Mouse (Mus musculus): ENCODE measurements at regions not wholly inside any gene's neighbourhood (a gene's known extent, or its start where the extent isn't known, plus 50 kb on each side); places are given as distances from the start of the nearest gene placed in this dataset.

- TF ChIP-seq POLR2A (IDR thresholded peaks at IDR 0.05; ENCODE audit: borderline replicate concordance, extremely low read depth, insufficient read depth, insufficient read length, poor library complexity, severe bottlenecking) (no peak), CTCF (IDR thresholded peaks at IDR 0.05; ENCODE audit: borderline replicate concordance, extremely low read depth, insufficient read depth, insufficient read length) (no peak)
- peak; percentile 79 for DNase-seq (ENCODE audit: low read depth)
These were observed 153.3 kb downstream of the Shq1 start for GRCm38 (mm10) chr6:100517662-100518061.

- TF ChIP-seq CTCF (IDR thresholded peaks at IDR 0.05; ENCODE audit: borderline replicate concordance, extremely low read depth, insufficient read depth, insufficient read length) = peak; percentile 51; the same call in 1 of the 2 replicates
- no peak for TF ChIP-seq POLR2A (IDR thresholded peaks at IDR 0.05; ENCODE audit: borderline replicate concordance, extremely low read depth, insufficient read depth, insufficient read length, poor library complexity, severe bottlenecking)
- no peak for DNase-seq (ENCODE audit: low read depth)
These were observed 158.3 kb downstream of the Shq1 start for GRCm38 (mm10) chr6:100512676-100513075.

- TF ChIP-seq POLR2A (IDR thresholded peaks at IDR 0.05; ENCODE audit: borderline replicate concordance, extremely low read depth, insufficient read depth, insufficient read length, poor library complexity, severe bottlenecking) (no peak), CTCF (IDR thresholded peaks at IDR 0.05; ENCODE audit: borderline replicate concordance, extremely low read depth, insufficient read depth, insufficient read length) (no peak)
- peak; percentile 30 for DNase-seq (ENCODE audit: low read depth)
These were observed 160.3 kb downstream of the Shq1 start for GRCm38 (mm10) chr6:100510676-100511075.

- peak; percentile 52 for DNase-seq (ENCODE audit: low read depth)
- TF ChIP-seq POLR2A (IDR thresholded peaks at IDR 0.05; ENCODE audit: borderline replicate concordance, extremely low read depth, insufficient read depth, insufficient read length, poor library complexity, severe bottlenecking) (no peak), CTCF (IDR thresholded peaks at IDR 0.05; ENCODE audit: borderline replicate concordance, extremely low read depth, insufficient read depth, insufficient read length) (no peak)
These were observed 165.3 kb downstream of the Shq1 start for GRCm38 (mm10) chr6:100505506-100506247.

GRCm38 (mm10) chr6:100502961-100503782 is 167.8 kb downstream of the Shq1 start:
- TF ChIP-seq CTCF (IDR thresholded peaks at IDR 0.05; ENCODE audit: borderline replicate concordance, extremely low read depth, insufficient read depth, insufficient read length) (no peak), POLR2A (IDR thresholded peaks at IDR 0.05; ENCODE audit: borderline replicate concordance, extremely low read depth, insufficient read depth, insufficient read length, poor library complexity, severe bottlenecking) (no peak)
- DNase-seq (ENCODE audit: low read depth) = peak; percentile 91

GRCm38 (mm10) chr6:100502139-100502538 is 168.8 kb downstream of the Shq1 start:
- DNase-seq (ENCODE audit: low read depth) = no peak
- TF ChIP-seq CTCF (IDR thresholded peaks at IDR 0.05; ENCODE audit: borderline replicate concordance, extremely low read depth, insufficient read depth, insufficient read length) (no peak), POLR2A (IDR thresholded peaks at IDR 0.05; ENCODE audit: borderline replicate concordance, extremely low read depth, insufficient read depth, insufficient read length, poor library complexity, severe bottlenecking) (no peak)

GRCm38 (mm10) chr6:100500741-100501140 is 170.2 kb downstream of the Shq1 start:
- TF ChIP-seq CTCF (IDR thresholded peaks at IDR 0.05; ENCODE audit: borderline replicate concordance, extremely low read depth, insufficient read depth, insufficient read length) (no peak), POLR2A (IDR thresholded peaks at IDR 0.05; ENCODE audit: borderline replicate concordance, extremely low read depth, insufficient read depth, insufficient read length, poor library complexity, severe bottlenecking) (no peak)
- DNase-seq (ENCODE audit: low read depth) = no peak

GRCm38 (mm10) chr6:100500060-100500459 is 170.9 kb downstream of the Shq1 start:
- TF ChIP-seq POLR2A (IDR thresholded peaks at IDR 0.05; ENCODE audit: borderline replicate concordance, extremely low read depth, insufficient read depth, insufficient read length, poor library complexity, severe bottlenecking) (no peak), CTCF (IDR thresholded peaks at IDR 0.05; ENCODE audit: borderline replicate concordance, extremely low read depth, insufficient read depth, insufficient read length) (no peak)
- DNase-seq (ENCODE audit: low read depth) = no peak

GRCm38 (mm10) chr6:100498861-100499271 is 172.1 kb downstream of the Shq1 start:
- TF ChIP-seq POLR2A (IDR thresholded peaks at IDR 0.05; ENCODE audit: borderline replicate concordance, extremely low read depth, insufficient read depth, insufficient read length, poor library complexity, severe bottlenecking) = no peak
- DNase-seq (ENCODE audit: low read depth) = peak; percentile 41

- no peak for DNase-seq (ENCODE audit: low read depth)
These were observed 172.8 kb downstream of the Shq1 start for GRCm38 (mm10) chr6:100498126-100498525.

GRCm38 (mm10) chr6:100496135-100496534 is 174.8 kb downstream of the Shq1 start:
- no peak for DNase-seq (ENCODE audit: low read depth)
- no peak for TF ChIP-seq CTCF (IDR thresholded peaks at IDR 0.05; ENCODE audit: borderline replicate concordance, extremely low read depth, insufficient read depth, insufficient read length)
- TF ChIP-seq POLR2A (IDR thresholded peaks at IDR 0.05; ENCODE audit: borderline replicate concordance, extremely low read depth, insufficient read depth, insufficient read length, poor library complexity, severe bottlenecking) = no peak

More at GRCm38 (mm10) chr6:100498126-100498525, 172.8 kb downstream of the Shq1 start:
- TF ChIP-seq POLR2A (IDR thresholded peaks at IDR 0.05; ENCODE audit: borderline replicate concordance, extremely low read depth, insufficient read depth, insufficient read length, poor library complexity, severe bottlenecking) = no peak
- TF ChIP-seq CTCF (IDR thresholded peaks at IDR 0.05; ENCODE audit: borderline replicate concordance, extremely low read depth, insufficient read depth, insufficient read length) = no peak

Data from brain, embryonic 14.5 days (tissue).